Mouse (Mus musculus): ENCODE results near the gene Cfap45. TPM values are rescaled to one million over a fixed set of nuclear protein-coding genes. Genes with fewer than 3 reads are reported as not detected.

Cfap45 gene
- 1 to 10 TPM; 4.2 to 4.8 TPM for total RNA-seq (2021)
- long read RNA-seq, experiment 1, partial matches to known transcripts: 0 of 1 reads
- long read RNA-seq, experiment 1, other reads (novel, unspliced or antisense): 1 of 1 reads
- long read RNA-seq, experiment 2, partial matches to known transcripts: 1 of 8 reads
- long read RNA-seq, experiment 2, other reads (novel, unspliced or antisense): 5 of 8 reads

- DNase-seq (ENCODE audit: low spot score in 2 of 2): peak; percentile 68 to 82
- peak within 1 kb of the TSS; percentile 55 for H3K4me3 ChIP-seq
- peak within 1 kb of the TSS; percentile 40; the same call in 1 of the 2 replicates for H3K27ac ChIP-seq
- no peak for TF ChIP-seq CTCF (conservative IDR thresholded peaks at IDR 0.05)
These were observed at the start of gene Cfap45 for GRCm38 (mm10) chr1:172520576-172521440. Gene Cfap45 (plus strand): TSS chr1:172520801.

DNA sequence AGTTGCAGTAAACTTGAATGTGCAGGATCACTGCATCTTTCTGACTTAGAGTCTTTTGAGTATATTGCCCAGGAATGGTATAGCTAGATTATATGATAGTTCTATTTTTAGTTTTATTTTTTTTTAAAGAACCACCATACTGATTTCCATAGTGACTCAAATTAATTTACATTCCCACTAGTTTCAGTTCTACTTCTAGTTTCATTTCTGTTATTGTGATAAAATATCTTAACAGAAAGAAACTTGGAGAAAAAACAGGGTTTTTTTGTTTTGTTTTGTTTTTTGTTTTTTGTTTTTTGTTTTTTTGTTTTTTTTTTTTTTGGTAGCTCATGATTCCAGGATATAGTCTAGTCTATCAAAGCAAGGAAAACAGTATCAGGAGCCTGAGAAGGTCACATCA, 47.7 kb upstream of the Cfap45 start:
- no peak overlapping the region for H3K4me3 ChIP-seq
- no peak overlapping the region for H3K27ac ChIP-seq
- no peak for TF ChIP-seq CTCF (conservative IDR thresholded peaks at IDR 0.05)
- no peak for DNase-seq (ENCODE audit: low spot score in 2 of 2)

DNA sequence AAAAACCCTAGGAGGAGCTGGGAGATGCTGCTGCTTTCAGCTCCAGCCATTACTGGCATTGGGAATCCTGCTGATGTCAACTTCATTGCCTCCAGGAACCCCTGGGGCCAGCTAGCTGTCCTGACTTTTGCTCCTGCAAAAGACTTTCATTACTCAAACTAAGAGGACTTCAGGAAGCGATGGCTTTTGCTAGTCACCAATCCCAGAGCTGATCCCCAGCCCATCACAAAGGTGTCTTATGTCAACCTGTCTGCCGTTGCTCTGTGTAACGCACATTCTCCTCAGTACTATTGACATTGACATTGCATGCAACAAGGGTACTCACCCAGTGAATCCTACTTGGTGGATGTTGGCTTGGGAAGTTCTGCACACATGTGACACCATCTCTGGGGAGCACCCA, 46.4 kb upstream of the Cfap45 start:
- no peak for DNase-seq (ENCODE audit: low spot score in 2 of 2)
- no peak overlapping the region for H3K4me3 ChIP-seq
- H3K27ac ChIP-seq: no peak overlapping the region
- no peak for TF ChIP-seq CTCF (conservative IDR thresholded peaks at IDR 0.05)

- DNase-seq (ENCODE audit: low spot score in 2 of 2): no peak
- Histone ChIP-seq H3K27ac (no peak within 1 kb of the TSS), H3K4me3 (no peak within 1 kb of the TSS)
- no peak for TF ChIP-seq CTCF (conservative IDR thresholded peaks at IDR 0.05)
These were observed 45.4 kb upstream of the Cfap45 start, which contains the start of gene Slamf9 for GRCm38 (mm10) chr1:172475054-172475741. Gene Slamf9 (plus strand): TSS chr1:172475358.

- no peak for TF ChIP-seq CTCF (conservative IDR thresholded peaks at IDR 0.05)
- Histone ChIP-seq H3K27ac (no peak overlapping the region), H3K4me3 (no peak overlapping the region)
- DNase-seq (ENCODE audit: low spot score in 2 of 2): no peak
These were observed 42.6 kb upstream of the Cfap45 start for GRCm38 (mm10) chr1:172478020-172478419.

DNA sequence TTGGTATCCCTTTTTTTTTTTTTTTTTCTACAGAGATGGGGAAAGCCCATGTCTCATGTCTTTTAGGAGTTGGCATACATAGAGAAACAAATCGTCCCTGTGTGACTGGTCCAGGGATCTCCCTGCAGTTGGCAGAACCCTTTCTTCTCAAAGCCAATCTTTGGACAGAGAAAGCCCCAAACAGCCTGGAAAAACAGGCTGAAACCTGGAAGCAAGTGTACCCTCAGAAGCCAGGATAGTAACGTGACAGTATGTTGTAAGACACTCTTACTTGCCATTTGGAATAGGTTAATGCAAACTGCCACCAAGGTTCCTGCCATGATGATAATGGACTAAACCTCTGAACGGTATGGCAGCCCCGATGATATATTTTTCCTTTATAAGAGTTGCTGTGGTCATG, 40.2 kb upstream of the Cfap45 start:
- Histone ChIP-seq H3K4me3 (no peak overlapping the region), H3K27ac (no peak overlapping the region)
- no peak for TF ChIP-seq CTCF (conservative IDR thresholded peaks at IDR 0.05)
- no peak for DNase-seq (ENCODE audit: low spot score in 2 of 2)

- Histone ChIP-seq H3K27ac (no peak overlapping the region), H3K4me3 (no peak overlapping the region)
- TF ChIP-seq CTCF (conservative IDR thresholded peaks at IDR 0.05): no peak
- no peak for DNase-seq (ENCODE audit: low spot score in 2 of 2)
These were observed 39.5 kb upstream of the Cfap45 start for GRCm38 (mm10) chr1:172481111-172481510.

GRCm38 (mm10) chr1:172481540-172482280, 38.9 kb upstream of the Cfap45 start, which contains the start of gene Igsf9:
Gene Igsf9 (plus strand): TSS chr1:172481788.
- peak within 1 kb of the TSS; percentile 57 for H3K4me3 ChIP-seq
- peak; percentile 79 for TF ChIP-seq CTCF (conservative IDR thresholded peaks at IDR 0.05)
- DNase-seq (ENCODE audit: low spot score in 2 of 2): peak; percentile 95 to 96
- H3K27ac ChIP-seq: no peak within 1 kb of the TSS

DNA sequence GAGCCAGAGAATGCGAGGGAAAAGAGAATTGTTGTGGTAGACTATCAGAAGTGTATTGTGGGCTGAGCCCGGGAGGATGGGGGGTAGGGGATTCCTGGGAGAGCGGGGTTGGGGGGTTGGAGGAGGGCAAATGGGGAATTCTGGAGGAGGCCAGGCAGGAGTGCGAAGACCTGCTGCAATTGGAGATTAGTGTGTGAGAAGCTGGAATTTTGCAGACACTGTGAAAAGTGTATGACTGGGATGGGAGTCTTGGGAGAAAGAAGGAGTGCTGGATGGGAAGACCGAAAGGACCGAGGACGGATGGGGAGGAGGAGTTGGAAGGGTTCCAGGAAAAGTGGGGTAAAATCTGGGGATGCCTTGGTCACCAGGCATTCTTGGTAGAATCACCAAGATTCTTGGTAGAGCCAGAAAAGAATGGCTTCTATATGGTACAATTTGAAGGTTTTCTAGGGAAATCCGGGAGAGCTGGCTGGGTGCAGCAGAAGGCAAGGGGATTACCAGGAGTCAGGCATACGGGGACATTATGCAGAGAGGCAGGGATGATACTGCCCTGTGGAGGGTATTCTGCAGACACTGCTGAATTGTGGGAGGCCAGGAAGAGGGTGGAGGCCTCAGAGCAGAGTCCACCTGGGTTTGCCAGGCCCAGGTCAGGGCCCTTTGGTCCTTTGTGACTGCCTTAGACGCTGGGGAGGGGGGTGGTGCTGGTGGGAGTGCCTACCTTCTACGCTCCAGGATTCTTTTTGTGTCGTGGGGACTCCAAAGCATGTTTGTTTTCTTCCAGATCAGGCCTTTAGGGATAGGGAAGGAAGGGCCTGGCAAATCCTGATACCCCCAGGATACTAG, 37.9 kb upstream of the Cfap45 start:
- H3K4me3 ChIP-seq: peak overlapping the region; percentile 57
- DNase-seq (ENCODE audit: low spot score in 2 of 2): no peak
- H3K27ac ChIP-seq: no peak overlapping the region
- TF ChIP-seq CTCF (conservative IDR thresholded peaks at IDR 0.05): no peak

DNA sequence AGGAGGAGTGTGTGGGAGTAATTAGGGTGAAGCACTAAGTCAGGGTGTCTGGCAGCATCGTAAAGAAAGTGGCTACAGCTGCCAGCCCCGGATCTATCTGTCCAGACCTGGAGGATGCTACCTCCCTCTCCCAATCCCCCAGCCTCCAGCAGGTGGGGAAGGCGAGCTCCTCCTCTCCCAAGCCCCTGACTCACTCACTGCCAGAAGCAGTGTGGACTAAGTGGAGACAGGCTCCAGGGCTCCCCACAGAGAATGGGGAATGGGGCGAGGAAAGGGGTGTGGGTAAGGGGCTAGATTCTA, 37.3 kb upstream of the Cfap45 start:
- no peak for DNase-seq (ENCODE audit: low spot score in 2 of 2)
- Histone ChIP-seq H3K4me3 (no peak overlapping the region), H3K27ac (no peak overlapping the region)
- TF ChIP-seq CTCF (conservative IDR thresholded peaks at IDR 0.05): no peak

DNA sequence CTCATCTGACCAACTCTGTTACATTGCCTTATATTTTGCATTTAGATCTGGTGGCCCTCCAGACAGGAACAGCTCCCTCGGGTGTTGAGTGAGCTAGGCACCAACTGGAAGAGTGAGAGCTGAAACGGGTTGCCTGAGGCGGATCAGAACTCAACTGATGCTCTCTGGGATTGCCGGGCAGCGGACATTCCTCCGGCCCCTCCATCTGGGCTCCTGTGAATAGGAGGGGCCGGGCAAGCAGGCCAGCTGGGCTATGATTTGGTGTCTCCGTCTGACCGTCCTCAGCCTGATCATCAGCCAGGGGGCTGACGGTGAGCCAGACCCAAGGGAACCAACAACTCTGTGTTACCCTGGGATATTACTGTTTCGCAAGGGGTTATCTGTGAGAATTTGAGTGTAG, 36.4 kb upstream of the Cfap45 start:
- TF ChIP-seq CTCF (conservative IDR thresholded peaks at IDR 0.05): no peak
- no peak overlapping the region for H3K4me3 ChIP-seq
- H3K27ac ChIP-seq: no peak overlapping the region
- no peak for DNase-seq (ENCODE audit: low spot score in 2 of 2)

DNA sequence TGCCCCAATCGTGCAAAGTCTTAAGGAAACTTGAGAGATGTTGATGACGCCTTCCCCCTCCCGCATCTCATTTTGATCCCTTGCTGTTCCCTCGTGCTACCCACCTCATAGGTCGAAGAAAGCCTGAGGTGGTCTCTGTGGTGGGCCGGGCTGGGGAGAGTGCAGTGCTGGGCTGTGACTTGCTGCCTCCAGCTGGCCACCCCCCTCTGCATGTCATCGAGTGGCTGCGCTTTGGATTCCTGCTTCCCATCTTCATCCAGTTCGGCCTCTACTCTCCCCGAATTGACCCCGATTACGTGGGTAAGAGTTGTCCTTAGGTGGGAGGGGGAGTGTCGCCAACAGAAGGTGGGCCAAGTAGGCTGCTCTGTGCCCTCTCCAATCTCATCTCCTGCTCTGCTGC, 35.9 kb upstream of the Cfap45 start:
- Histone ChIP-seq H3K4me3 (no peak overlapping the region), H3K27ac (no peak overlapping the region)
- TF ChIP-seq CTCF (conservative IDR thresholded peaks at IDR 0.05): no peak
- DNase-seq (ENCODE audit: low spot score in 2 of 2): no peak
